Mouse (Mus musculus): Measurements from ENCODE around the gene Gm21760. TPM values are rescaled to one million over a fixed set of nuclear protein-coding genes. Genes with fewer than 3 reads are reported as not detected.

Gene Gm21760
- not detected for total RNA-seq (2023)

GRCm38 (mm10) chrY:80133479-80133878, at the start of gene Gm21760:
Gene Gm21760 (plus strand): TSS chrY:80133779.

